Mouse (Mus musculus): ENCODE measurements at regions not wholly inside any gene's neighbourhood (a gene's known extent, or its start where the extent isn't known, plus 50 kb on each side); places are given as distances from the start of the nearest gene placed in this dataset.

DNA sequence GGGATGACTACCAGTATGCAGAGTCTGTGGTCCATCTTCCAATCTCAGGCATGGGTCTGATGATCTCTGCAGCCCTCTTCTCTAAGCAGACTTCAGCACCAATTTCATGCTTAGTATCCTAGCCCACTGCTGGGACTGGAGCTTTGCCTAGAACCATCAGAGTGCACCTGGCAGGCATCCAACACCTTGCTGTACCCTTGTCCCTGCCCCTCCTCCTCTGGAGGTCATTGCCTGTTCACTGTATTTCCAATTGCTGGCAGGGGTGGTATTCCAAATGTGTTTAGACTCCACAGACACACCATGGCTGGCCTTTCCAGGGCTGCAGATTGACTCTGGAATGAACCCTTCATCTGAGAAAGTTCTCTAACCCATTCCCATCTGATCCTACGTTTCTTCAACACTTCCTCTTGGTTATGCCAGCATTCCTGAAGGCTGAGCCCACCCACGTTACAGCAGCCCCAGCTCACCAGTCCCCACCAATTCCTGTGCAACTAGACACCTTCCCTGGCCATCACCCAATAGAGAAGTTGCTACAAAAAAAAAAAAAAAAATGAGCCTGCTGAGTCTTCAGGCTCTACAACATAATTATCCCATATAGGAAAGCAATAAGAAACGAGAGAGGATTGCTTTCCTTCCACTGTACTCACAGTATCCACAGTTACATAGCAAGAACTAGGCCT is 232.1 kb downstream of the Pax3 start:
- Histone ChIP-seq H3K9me3 (ENCODE audit: control insufficient read depth, low read length) (no peaks in the 10 kb centered on the region), H3K36me3 (ENCODE audit: control insufficient read depth, insufficient read depth, low read length) (no peaks in the 10 kb centered on the region), H3K4me2 (replicated peaks; ENCODE audit: low read depth, low read length, severe bottlenecking) (no peak overlapping the region), H3K27me3 (ENCODE audit: control insufficient read depth, insufficient read depth, low read length) (no peaks in the 10 kb centered on the region), H3K4me1 (ENCODE audit: control insufficient read depth, insufficient read depth, low read length) (peaks cover 9% of the 10 kb centered on the region; the same call in 1 of the 2 replicates), H3K4me3 (replicated peaks; ENCODE audit: low read length) (no peak overlapping the region), H3K9ac (ENCODE audit: low read depth, low read length, severe bottlenecking) (no peak overlapping the region), H3K27ac (replicated peaks; ENCODE audit: low read depth, low read length) (no peak overlapping the region)
- WGBS, result 10% methylated on average over 3 of the region's 3 CpGs
- DNase-seq (ENCODE audit: low spot score) (peak; percentile 62), ATAC-seq (ENCODE audit: low FRiP score, low read depth) (peak; percentile 62)
- no peak for TF ChIP-seq POLR2A (IDR thresholded peaks at IDR 0.05; ENCODE audit: borderline replicate concordance, extremely low read depth, insufficient read depth, insufficient read length)

DNA sequence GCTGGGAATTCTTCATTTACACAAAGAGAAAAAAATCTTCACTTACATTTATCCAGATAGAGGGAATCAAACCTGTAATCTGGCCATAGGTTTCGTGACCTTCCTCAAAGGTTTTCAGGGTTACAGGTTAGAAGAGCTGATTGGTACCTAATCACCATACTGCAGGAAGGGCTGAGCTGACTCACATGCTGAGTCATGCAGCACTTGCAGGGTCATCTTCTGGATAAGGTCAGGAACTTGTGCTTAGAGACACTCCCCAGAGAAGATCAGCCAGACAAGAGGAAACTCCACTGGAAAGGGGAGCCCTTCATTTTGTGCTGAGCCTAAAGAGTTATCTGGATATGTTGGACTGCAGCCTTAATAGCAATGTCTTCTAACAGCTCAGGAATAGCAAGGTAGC is 237.6 kb downstream of the Pax3 start:
- no peaks in the 10 kb centered on the region for H3K36me3 ChIP-seq (ENCODE audit: control insufficient read depth, insufficient read depth, low read length)
- TF ChIP-seq POLR2A (IDR thresholded peaks at IDR 0.05; ENCODE audit: borderline replicate concordance, extremely low read depth, insufficient read depth, insufficient read length), result no peak
- H3K4me3 ChIP-seq (replicated peaks; ENCODE audit: low read length), result no peak overlapping the region
- no peaks in the 10 kb centered on the region for H3K27me3 ChIP-seq (ENCODE audit: control insufficient read depth, insufficient read depth, low read length)
- ATAC-seq (ENCODE audit: low FRiP score, low read depth) (no peak), DNase-seq (ENCODE audit: low spot score) (no peak)
- no peak overlapping the region for H3K4me2 ChIP-seq (replicated peaks; ENCODE audit: low read depth, low read length, severe bottlenecking)
- H3K27ac ChIP-seq (replicated peaks; ENCODE audit: low read depth, low read length), result no peak overlapping the region
- peaks cover under 1% of the 10 kb centered on the region; the same call in 1 of the 2 replicates for H3K4me1 ChIP-seq (ENCODE audit: control insufficient read depth, insufficient read depth, low read length)
- WGBS, result 63% methylated on average over 1 of the region's 1 CpGs
- no peak overlapping the region for H3K9ac ChIP-seq (ENCODE audit: low read depth, low read length, severe bottlenecking)
- no peaks in the 10 kb centered on the region for H3K9me3 ChIP-seq (ENCODE audit: control insufficient read depth, low read length)

DNA sequence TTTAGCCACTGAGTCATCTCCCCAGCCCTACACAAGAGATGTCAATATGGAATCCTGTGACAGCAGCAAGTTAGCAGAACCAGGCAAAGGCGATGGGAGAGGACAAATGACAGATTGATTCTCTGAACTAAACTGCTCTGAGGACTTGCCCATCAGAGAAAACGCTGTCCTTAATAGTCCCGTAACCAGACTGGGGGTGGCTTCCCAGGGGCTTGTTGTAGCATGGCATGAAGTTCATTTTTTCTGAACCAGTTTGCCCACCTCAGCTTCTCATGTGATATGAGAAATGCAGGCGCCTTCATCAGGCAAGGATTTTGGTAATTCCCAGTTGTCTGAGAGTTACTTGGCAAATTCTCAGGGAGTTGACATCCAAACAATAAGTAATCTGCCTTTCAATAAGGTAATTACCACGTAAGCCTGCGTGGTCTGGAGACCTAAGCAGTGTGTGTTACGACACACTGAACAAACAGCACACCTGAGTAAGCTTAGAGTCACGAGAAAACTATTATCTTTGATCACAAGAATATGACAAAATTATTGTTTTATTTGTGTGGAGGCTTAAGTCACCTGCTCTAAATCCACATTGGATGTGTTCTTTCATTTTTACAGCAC is 239.7 kb downstream of the Pax3 start:
- WGBS, result 81% methylated on average over 8 of the region's 8 CpGs
- DNase-seq (ENCODE audit: low spot score) (no peak), ATAC-seq (ENCODE audit: low FRiP score, low read depth) (no peak)
- Histone ChIP-seq H3K4me1 (ENCODE audit: control insufficient read depth, insufficient read depth, low read length) (no peaks in the 10 kb centered on the region), H3K36me3 (ENCODE audit: control insufficient read depth, insufficient read depth, low read length) (no peaks in the 10 kb centered on the region), H3K4me2 (replicated peaks; ENCODE audit: low read depth, low read length, severe bottlenecking) (no peak overlapping the region), H3K9me3 (ENCODE audit: control insufficient read depth, low read length) (no peaks in the 10 kb centered on the region), H3K9ac (ENCODE audit: low read depth, low read length, severe bottlenecking) (no peak overlapping the region), H3K27me3 (ENCODE audit: control insufficient read depth, insufficient read depth, low read length) (no peaks in the 10 kb centered on the region), H3K4me3 (replicated peaks; ENCODE audit: low read length) (no peak overlapping the region), H3K27ac (replicated peaks; ENCODE audit: low read depth, low read length) (no peak overlapping the region)
- no peak for TF ChIP-seq POLR2A (IDR thresholded peaks at IDR 0.05; ENCODE audit: borderline replicate concordance, extremely low read depth, insufficient read depth, insufficient read length)

DNA sequence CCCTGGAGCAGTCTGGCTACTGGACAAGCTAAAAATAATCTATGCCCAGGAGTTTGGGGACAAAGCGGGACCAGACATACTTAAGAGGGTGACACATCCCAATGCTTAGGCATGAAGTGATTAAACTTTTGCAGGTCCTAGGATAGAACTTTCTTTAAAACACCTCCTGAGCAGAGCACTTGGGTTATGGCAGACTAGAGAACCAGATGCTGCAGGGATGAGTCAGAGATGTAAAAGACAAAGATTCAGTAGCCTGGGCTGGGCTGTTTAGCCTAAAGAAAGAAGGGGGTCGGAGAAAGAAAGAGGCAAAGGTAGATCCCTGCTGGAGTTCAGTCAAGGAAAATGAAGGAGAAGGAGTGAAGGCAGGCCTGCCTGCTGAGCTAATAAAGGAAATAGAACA is 249.0 kb downstream of the Pax3 start:
- no peak for TF ChIP-seq POLR2A (IDR thresholded peaks at IDR 0.05; ENCODE audit: borderline replicate concordance, extremely low read depth, insufficient read depth, insufficient read length)
- Histone ChIP-seq H3K4me2 (replicated peaks; ENCODE audit: low read depth, low read length, severe bottlenecking) (no peak overlapping the region), H3K27me3 (ENCODE audit: control insufficient read depth, insufficient read depth, low read length) (no peaks in the 10 kb centered on the region), H3K36me3 (ENCODE audit: control insufficient read depth, insufficient read depth, low read length) (no peaks in the 10 kb centered on the region), H3K4me1 (ENCODE audit: control insufficient read depth, insufficient read depth, low read length) (peaks cover 4% of the 10 kb centered on the region; the same call in 1 of the 2 replicates), H3K27ac (replicated peaks; ENCODE audit: low read depth, low read length) (no peak overlapping the region), H3K4me3 (replicated peaks; ENCODE audit: low read length) (no peak overlapping the region), H3K9me3 (ENCODE audit: control insufficient read depth, low read length) (no peaks in the 10 kb centered on the region), H3K9ac (ENCODE audit: low read depth, low read length, severe bottlenecking) (no peak overlapping the region)
- WGBS, result 71% methylated on average over 2 of the region's 2 CpGs
- no peak for ATAC-seq (ENCODE audit: low FRiP score, low read depth)
- no peak for DNase-seq (ENCODE audit: low spot score)

DNA sequence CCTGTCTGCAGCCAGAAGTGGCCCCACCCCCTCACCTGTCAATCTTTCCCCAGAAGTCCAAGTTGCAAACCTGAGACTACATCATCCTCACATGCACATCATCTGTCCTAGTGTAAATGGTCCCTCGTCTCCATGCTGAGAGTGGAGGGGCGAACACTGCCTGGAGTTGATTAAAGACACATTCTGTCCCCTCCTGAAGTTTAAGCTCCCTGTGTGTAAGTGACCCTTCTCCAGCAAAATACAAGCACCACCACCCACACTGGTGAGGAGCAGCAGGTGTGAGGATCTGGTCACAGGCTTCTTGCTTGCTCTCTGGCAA is 252.6 kb downstream of the Pax3 start:
- no peak overlapping the region for H3K9ac ChIP-seq (ENCODE audit: low read depth, low read length, severe bottlenecking)
- no peaks in the 10 kb centered on the region for H3K27me3 ChIP-seq (ENCODE audit: control insufficient read depth, insufficient read depth, low read length)
- no peaks in the 10 kb centered on the region for H3K36me3 ChIP-seq (ENCODE audit: control insufficient read depth, insufficient read depth, low read length)
- ATAC-seq (ENCODE audit: low FRiP score, low read depth) (no peak), DNase-seq (ENCODE audit: low spot score) (no peak)
- H3K9me3 ChIP-seq (ENCODE audit: control insufficient read depth, low read length), result no peaks in the 10 kb centered on the region
- TF ChIP-seq POLR2A (IDR thresholded peaks at IDR 0.05; ENCODE audit: borderline replicate concordance, extremely low read depth, insufficient read depth, insufficient read length), result no peak
- H3K4me2 ChIP-seq (replicated peaks; ENCODE audit: low read depth, low read length, severe bottlenecking), result no peak overlapping the region
- no peak overlapping the region for H3K27ac ChIP-seq (replicated peaks; ENCODE audit: low read depth, low read length)
- H3K4me1 ChIP-seq (ENCODE audit: control insufficient read depth, insufficient read depth, low read length), result peaks cover 4% of the 10 kb centered on the region; the same call in 1 of the 2 replicates
- WGBS, result 13% methylated on average over 2 of the region's 2 CpGs
- H3K4me3 ChIP-seq (replicated peaks; ENCODE audit: low read length), result no peak overlapping the region

All from limb, embryonic 14.5 days (tissue).